Mouse (Mus musculus): Measurements from ENCODE around the gene Gins2. TPM values are rescaled to one million over a fixed set of nuclear protein-coding genes. Genes with fewer than 3 reads are reported as not detected.

The Gins2 gene
- polyA plus RNA-seq, 1 experiment from 2014 or later: 23.1 TPM

DNA sequence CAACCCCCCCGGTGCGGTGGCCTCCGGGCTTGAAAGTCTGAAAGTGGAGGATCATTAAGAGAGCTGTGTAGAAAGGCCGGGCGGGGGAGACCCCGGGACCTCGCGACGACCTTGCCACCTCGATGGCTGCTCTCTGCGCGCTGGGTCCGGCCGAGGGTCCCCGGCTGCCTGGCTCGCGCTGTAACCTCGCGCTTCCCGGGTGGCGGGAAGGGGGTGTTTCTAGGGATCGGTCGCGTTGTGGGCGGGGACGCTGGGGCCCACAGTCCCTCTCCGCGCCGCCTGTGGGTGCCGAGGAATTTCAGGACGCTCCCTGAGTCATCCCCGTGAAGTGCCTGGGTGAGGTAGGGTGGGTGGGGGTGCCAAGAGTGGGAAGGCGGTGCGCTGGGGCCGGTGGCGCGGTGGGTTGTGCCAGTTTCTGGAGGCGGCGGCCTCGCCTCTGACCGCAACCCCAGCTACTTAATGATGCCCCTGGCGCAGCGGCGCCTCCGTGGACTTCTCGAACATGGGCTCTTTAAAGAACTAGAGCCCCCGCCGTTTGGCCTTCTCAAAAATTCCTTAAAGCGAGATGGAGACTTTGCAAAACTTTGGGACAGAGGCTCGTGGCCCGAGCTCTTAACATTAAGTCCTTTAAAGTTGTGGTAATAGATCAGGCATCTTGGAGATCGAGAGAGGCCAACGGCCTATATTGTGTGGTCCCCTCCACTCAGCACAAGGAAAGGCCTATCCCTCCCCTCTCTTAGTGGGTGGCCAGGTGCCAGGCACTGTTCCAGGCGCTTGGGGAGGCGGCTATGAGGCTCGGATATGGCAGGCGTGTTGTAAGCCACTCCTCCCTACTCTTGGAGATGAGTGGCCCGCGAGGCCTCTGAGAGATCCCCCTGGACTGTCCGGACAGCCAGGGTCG, 52.5 kb downstream of the Gins2 start:
- H3K4me2 ChIP-seq (replicated peaks; ENCODE audit: low read depth): peak overlapping the region; percentile 99
- H3K27me3 ChIP-seq (replicated peaks; ENCODE audit: control insufficient read depth, insufficient read depth, low read length): no peaks in the 10 kb centered on the region; the same call in 1 of the 2 replicates
- peak overlapping the region; percentile 62 for H3K4me3 ChIP-seq (ENCODE audit: low read depth, low read length)
- peak; percentile 29 for ATAC-seq
- H3K36me3 ChIP-seq (ENCODE audit: control insufficient read depth, insufficient read depth): no peaks in the 10 kb centered on the region
- H3K27ac ChIP-seq (ENCODE audit: low read depth, low read length): peak overlapping the region; percentile 96
- TF ChIP-seq CTCF (IDR thresholded peaks at IDR 0.05; ENCODE audit: low read depth): no peak
- under 1% methylated on average over 60 of the region's 61 CpGs for WGBS
- H3K9me3 ChIP-seq (ENCODE audit: control insufficient read depth): no peaks in the 10 kb centered on the region
- H3K4me1 ChIP-seq (replicated peaks; ENCODE audit: control insufficient read depth, insufficient read depth, low read length): peaks cover 24% of the 10 kb centered on the region
- H3K9ac ChIP-seq (ENCODE audit: low read depth, low read length): peak overlapping the region; percentile 53

DNA sequence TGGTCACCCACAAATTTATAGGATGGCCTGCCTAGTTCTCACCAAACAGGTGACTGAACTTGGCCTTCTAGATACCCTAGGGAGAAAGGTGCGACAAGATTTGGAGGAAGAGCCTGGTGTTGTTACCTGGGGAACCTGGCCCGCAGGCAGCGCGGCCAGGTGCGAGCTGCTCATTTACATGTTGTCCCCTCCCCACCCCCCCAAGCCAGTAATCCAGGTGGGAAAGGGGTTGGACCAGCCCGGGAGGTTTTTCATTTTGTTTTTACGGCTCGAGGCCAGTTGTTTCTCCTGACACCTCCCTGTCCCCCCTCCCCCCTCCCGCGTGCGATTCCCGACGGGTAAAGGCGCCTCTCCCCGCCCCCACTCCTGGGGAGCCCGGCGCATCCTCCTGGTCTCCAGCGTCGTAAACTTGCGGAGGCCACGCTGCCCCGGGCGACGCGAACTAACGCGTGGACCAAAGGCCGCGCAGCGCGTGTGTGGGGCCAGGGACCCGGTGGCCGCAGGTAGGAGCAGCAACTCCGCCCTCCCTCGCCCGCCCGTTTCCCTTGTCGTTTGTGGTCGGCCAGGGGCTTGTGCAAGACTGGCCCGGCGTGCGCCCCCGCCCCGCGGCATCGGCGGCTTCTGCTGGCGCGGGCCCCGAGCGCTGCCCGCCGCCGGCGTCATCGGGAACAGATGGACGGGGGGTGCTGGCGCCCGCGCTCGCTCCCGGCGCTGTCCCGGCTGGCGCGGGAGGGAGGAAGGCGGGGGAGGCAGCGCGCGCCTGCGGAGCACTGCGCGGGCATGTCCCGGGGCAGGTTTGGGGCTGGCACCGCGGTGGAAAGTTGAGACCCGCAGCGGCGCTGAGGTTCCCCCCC, 53.4 kb downstream of the Gins2 start:
- ATAC-seq: no peak
- no peak for TF ChIP-seq CTCF (IDR thresholded peaks at IDR 0.05; ENCODE audit: low read depth)

DNA sequence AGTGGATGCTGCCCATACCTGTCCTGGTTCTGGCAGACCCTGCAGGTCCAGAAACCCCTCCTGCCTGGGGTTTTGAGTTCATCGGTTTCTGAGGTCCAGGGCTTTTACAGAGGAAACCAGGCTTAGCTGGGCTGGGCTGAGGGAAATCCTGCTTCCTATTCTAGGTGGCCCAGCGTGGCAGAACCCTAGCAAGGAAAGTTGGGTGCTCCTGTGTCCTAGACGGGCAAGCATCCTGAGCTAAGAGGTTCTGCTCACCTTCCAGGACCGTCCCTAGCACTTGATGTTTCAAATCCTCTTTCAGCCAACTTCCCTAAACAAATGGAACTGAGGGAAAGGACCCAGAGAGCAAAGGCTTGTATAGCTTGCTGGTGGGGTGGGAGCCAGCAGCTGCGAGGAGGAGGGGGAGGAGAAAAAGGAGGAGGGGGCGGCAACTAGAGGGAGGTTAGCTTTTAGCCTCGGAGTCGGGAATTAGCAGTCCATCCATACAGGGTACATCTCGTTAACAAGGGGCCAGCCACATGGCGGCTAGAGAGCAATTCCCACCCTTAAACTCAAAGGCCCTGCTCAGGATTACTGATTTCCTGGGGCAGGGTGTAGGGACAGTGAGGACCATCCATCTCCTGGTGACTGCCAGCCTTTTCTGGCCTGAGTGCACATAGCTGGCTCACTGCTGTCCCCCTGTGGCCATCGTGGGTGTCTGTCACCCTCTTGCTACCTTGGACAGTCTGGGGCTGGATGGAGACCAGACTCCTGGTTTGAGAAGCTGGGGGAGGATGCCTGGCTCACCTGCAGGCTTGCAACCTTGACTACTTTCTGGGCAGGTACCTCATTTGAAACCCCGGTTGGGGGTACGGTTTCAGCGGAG, 54.4 kb downstream of the Gins2 start:
- Histone ChIP-seq H3K27ac (ENCODE audit: low read depth, low read length) (no peak overlapping the region), H3K9ac (ENCODE audit: low read depth, low read length) (no peak overlapping the region), H3K4me1 (replicated peaks; ENCODE audit: control insufficient read depth, insufficient read depth, low read length) (peaks cover 22% of the 10 kb centered on the region), H3K36me3 (ENCODE audit: control insufficient read depth, insufficient read depth) (no peaks in the 10 kb centered on the region), H3K4me3 (ENCODE audit: low read depth, low read length) (no peak overlapping the region), H3K4me2 (replicated peaks; ENCODE audit: low read depth) (peak overlapping the region; percentile 99), H3K27me3 (replicated peaks; ENCODE audit: control insufficient read depth, insufficient read depth, low read length) (no peaks in the 10 kb centered on the region; the same call in 1 of the 2 replicates), H3K9me3 (ENCODE audit: control insufficient read depth) (no peaks in the 10 kb centered on the region)
- TF ChIP-seq CTCF (IDR thresholded peaks at IDR 0.05; ENCODE audit: low read depth): peak; percentile 100
- WGBS: 32% methylated on average over 14 of the region's 14 CpGs
- ATAC-seq: 0 out of 2 replicates have a peak, but pooled peaks have one; percentile 9

More for the DNA sequence above, 53.4 kb downstream of the Gins2 start:
- peak overlapping the region; percentile 96 for H3K27ac ChIP-seq (ENCODE audit: low read depth, low read length)
- H3K4me1 ChIP-seq (replicated peaks; ENCODE audit: control insufficient read depth, insufficient read depth, low read length): peaks cover 24% of the 10 kb centered on the region
- no peaks in the 10 kb centered on the region for H3K9me3 ChIP-seq (ENCODE audit: control insufficient read depth)
- no peaks in the 10 kb centered on the region for H3K36me3 ChIP-seq (ENCODE audit: control insufficient read depth, insufficient read depth)
- no peaks in the 10 kb centered on the region; the same call in 1 of the 2 replicates for H3K27me3 ChIP-seq (replicated peaks; ENCODE audit: control insufficient read depth, insufficient read depth, low read length)
- peak overlapping the region; percentile 53 for H3K9ac ChIP-seq (ENCODE audit: low read depth, low read length)
- H3K4me3 ChIP-seq (ENCODE audit: low read depth, low read length): peak overlapping the region; percentile 62
- H3K4me2 ChIP-seq (replicated peaks; ENCODE audit: low read depth): peak overlapping the region; percentile 99
- 1% methylated on average over 78 of the region's 79 CpGs for WGBS

DNA sequence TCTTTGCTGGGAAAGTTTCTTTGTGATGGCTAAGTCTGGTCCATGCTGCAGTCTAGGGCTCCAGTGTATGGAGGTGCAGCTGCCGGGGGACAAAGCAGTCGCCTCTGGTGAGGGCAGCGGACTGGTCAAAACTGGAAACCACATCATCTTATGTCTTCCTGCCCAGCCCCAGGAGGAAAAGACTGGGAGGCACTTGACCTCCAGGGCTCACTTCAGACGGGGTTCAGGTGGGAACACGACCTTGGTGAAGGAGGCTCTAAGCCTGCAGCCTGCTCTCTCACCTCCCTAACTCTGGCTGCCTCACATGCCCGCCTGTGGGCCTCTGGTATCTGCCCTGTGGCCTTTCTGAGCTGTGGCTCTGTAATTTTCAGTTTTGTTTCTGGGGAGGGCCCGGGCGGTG, 55.0 kb downstream of the Gins2 start:
- Histone ChIP-seq H3K9ac (ENCODE audit: low read depth, low read length) (no peak overlapping the region), H3K4me1 (replicated peaks; ENCODE audit: control insufficient read depth, insufficient read depth, low read length) (peaks cover 19% of the 10 kb centered on the region), H3K9me3 (ENCODE audit: control insufficient read depth) (no peaks in the 10 kb centered on the region), H3K27me3 (replicated peaks; ENCODE audit: control insufficient read depth, insufficient read depth, low read length) (no peaks in the 10 kb centered on the region; the same call in 1 of the 2 replicates), H3K4me3 (ENCODE audit: low read depth, low read length) (no peak overlapping the region), H3K4me2 (replicated peaks; ENCODE audit: low read depth) (no peak overlapping the region), H3K27ac (ENCODE audit: low read depth, low read length) (no peak overlapping the region), H3K36me3 (ENCODE audit: control insufficient read depth, insufficient read depth) (no peaks in the 10 kb centered on the region)
- 66% methylated on average over 8 of the region's 8 CpGs for WGBS
- ATAC-seq: no peak
- no peak for TF ChIP-seq CTCF (IDR thresholded peaks at IDR 0.05; ENCODE audit: low read depth)

DNA sequence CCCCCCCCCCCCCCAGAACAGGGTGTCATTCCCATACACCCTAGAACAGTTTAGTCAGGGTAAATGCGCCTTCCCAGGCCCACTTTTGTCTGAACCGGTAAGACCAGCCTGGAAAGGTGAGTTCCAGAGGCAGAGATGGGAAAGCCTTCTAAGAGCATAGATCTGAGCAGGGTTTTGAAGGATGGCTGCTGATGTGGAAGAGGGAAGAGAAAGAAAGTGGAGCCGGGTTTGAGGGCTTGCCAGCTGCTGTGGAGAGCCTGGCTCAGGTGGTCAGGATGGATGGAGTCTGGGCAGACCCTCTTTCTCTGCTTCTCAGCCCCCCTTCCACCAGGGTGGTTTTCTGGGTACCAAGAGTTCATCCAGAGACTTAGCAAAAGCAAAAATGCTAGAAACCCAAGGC, 55.7 kb downstream of the Gins2 start:
- Histone ChIP-seq H3K9ac (ENCODE audit: low read depth, low read length) (no peak overlapping the region), H3K9me3 (ENCODE audit: control insufficient read depth) (no peaks in the 10 kb centered on the region), H3K4me1 (replicated peaks; ENCODE audit: control insufficient read depth, insufficient read depth, low read length) (peaks cover 19% of the 10 kb centered on the region), H3K27me3 (replicated peaks; ENCODE audit: control insufficient read depth, insufficient read depth, low read length) (no peaks in the 10 kb centered on the region; the same call in 1 of the 2 replicates), H3K36me3 (ENCODE audit: control insufficient read depth, insufficient read depth) (no peaks in the 10 kb centered on the region), H3K27ac (ENCODE audit: low read depth, low read length) (no peak overlapping the region), H3K4me3 (ENCODE audit: low read depth, low read length) (no peak overlapping the region), H3K4me2 (replicated peaks; ENCODE audit: low read depth) (no peak overlapping the region)
- no peak for TF ChIP-seq CTCF (IDR thresholded peaks at IDR 0.05; ENCODE audit: low read depth)
- 80% methylated on average over 3 of the region's 3 CpGs for WGBS
- no peak for ATAC-seq

Measured in intestine, postnatal 0 days (tissue).